Mouse (Mus musculus) ES-Bruce4 (cell line): ENCODE measurements at regions not wholly inside any gene's neighbourhood (a gene's known extent, or its start where the extent isn't known, plus 50 kb on each side); places are given as distances from the start of the nearest gene placed in this dataset.

Experiments
- CTCF ChIP-seq: IDR thresholded peaks from one replicate; pipeline ENCODE4 v1.8.1; 2011; ENCODE audit warnings: low read depth, low read length
- EP300 ChIP-seq: IDR thresholded peaks from 2 replicates; pipeline ENCODE4 v1.6.1; 2011; ENCODE audit warnings: low read depth, low read length; ENCODE audit not compliant: insufficient read depth
- POLR2A ChIP-seq: IDR thresholded peaks from one replicate; pipeline ENCODE4 v1.8.1; 2011; ENCODE audit warnings: low read length; ENCODE audit not compliant: insufficient read depth

- TF ChIP-seq CTCF (no peak), POLR2A (no peak), EP300 (no peak)
These were observed 400.6 kb downstream of the Ttll7 start for GRCm38 (mm10) chr3:147252812-147253211.
